Mouse (Mus musculus): ENCODE measurements around the gene Timmdc1.
"Not testable (repeated sequence)": the region's sequence is repeated elsewhere in the genome, so short reads cannot be mapped to it uniquely, and the experiment has no call there.

Gene Timmdc1

DNA sequence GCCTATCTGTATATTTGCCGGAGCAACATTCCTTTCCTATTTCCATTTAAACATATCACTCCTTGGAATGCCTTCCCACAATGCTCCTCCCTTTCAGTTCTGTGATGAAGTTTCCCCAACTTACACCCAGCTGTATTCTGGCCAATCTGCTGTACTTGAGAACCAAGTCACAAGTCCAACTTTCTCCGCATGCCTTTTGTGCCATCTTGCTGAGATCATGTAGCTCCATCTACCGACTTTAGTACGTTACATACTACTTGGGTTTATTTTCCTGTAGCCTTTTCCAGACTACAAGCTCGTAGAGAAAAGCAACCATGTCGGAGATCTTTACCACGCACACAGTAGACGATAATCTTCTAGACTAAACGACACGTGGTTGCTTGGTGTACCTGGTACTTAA, 28.6 kb downstream of the Timmdc1 start:
- peak; percentile 3 for DNase-seq

GRCm38 (mm10) chr16:38492551-38492950, 29.9 kb downstream of the Timmdc1 start:
- no peak for DNase-seq

DNA sequence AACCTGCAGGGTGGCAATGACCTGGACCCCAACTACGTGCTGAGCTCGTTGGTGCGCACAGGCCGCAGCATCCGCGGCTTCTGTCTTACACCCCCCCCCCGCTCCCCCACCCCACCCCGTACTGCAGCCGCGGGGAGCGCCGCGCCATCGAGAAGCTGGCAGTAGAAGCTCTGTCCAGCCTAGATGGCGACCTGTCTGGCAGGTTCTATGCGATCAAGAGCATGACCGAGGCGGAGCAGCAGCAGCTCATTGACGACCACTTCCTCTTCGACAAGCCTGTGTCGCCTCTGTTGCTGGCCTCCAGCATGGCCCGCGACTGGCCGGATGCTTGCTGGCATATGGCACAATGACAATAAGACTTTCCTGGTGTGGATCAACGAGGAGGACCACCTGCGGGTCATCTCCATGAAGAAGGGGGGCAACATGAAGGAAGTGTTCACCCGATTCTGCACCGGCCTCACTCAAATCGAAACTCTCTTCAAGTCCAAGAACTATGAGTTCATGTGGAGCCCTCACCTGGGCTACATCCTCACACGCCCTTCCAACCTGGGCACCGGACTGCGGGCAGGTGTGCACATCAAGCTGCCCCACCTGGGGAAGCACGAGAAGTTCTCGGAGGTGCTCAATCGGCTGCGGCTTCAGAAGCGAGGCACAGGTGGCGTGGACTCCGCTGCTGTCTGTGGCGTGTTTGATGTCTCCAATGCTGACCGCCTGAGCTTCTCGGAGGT, 38.7 kb downstream of the Timmdc1 start:
- peak; percentile 26 for DNase-seq

- peak; percentile 68 for DNase-seq
These were observed 39.5 kb downstream of the Timmdc1 start for GRCm38 (mm10) chr16:38482780-38483562.

- no peak for DNase-seq
These were observed 41.1 kb downstream of the Timmdc1 start for GRCm38 (mm10) chr16:38481327-38481726.

GRCm38 (mm10) chr16:38478296-38478695, 44.2 kb downstream of the Timmdc1 start:
- no peak for DNase-seq

DNA sequence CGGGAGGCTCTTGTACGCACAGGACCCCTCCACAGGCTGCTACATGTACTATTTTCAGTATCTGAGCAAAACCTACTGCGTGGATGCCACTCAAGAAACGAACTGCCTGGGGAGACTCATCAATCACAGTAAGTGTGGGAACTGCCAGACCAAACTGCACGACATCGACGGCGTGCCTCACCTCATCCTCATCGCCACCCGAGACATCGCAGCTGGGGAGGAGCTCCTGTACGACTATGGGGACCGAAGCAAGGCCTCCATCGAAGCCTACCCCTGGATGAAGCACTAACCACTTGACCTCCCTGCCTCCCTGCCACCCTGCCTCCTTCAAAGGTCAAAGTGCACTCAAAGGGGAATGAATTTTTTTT, 45.2 kb downstream of the Timmdc1 start:
- DNase-seq, result not testable (repeated sequence)

DNA sequence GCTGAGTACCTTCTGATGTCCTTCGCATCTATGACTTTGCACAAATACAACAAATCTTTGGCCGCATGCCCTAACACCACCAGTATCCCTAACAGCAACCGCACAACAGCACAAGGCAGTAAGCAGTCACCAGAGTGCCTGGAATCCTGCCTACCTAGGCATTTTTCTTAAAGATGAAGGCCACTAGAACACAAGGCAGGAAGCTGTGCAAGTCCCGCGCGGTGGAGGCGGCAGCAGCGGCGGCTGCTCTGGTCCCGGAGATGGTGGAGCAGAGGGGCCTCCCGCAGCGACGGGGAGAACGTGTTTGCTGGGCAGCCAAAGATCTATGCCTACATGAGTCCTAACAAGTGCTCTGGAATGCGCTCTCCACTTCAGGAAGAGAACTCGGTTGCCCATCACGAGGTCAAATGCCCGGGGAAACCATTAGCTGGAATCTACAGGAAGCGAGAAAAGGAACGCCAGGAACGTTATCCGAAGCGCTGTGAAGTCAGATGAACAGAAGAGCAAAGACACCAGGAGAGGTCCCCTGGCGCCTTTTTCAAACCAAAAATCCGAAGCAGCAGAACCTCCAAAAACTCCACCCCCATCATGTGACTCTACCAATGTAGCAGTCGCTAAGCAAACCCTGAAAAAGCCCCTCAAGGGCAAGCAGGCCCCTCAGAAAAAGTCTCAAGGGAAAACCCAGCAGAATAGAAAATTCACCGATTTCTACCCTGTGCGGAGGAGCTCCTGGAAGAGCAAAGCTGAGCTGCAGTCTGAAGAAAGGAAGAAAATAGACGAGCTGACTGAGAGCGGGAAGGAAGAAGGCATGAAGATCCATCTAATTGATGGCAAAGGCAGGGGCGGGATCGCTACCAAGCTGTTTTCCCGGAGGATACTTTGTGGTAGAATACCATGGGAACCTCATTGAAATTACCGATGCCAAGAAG, 45.9 kb downstream of the Timmdc1 start:
- DNase-seq, result peak; percentile 53

GRCm38 (mm10) chr16:38475681-38476311, 46.7 kb downstream of the Timmdc1 start:
- peak; percentile 15 for DNase-seq

DNA sequence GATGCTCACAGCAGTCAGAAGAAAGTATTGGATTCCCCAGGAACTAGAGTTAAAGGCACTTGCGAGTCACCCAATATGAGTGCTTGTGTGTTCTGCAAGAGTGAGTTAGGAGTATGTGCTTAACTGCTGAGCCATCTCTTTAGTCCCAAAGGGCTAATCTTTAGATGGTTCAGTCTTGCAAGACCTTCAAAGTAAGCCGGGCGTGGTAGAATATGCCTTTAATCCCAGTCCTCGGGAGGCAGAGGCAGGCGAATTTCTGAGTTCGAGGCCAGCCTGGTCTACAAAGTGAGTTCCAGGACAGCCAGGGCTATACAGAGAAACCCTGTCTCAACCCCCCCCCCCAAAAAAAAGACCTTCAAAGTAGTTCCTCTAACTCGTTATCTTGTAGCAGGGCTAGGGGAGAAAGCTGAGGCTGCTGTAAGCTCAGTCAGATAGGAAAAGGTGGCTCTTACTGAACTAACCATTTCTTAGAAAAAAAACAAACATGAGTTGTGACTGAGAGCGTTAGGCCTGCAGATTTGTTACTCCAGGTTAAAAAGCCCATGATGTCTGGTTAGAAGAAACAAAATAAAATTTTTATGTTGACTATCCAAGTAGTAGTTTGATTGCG, 47.7 kb downstream of the Timmdc1 start:
- no peak for DNase-seq

DNA sequence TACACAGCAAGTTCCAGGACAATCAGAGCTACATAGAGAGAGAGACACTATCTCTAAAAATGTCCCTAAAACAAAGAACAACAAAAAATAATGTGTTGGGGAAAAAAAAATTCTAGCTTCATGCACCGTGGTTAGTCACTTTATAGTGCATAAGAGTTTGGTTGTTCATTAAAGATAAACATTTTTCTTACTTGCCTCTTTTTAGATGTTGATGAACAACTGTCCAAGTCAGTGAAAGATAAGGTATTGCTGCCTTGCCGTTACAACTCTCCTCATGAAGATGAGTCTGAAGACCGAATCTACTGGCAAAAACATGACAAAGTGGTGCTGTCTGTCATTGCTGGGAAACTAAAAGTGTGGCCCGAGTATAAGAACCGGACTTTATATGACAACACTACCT, 48.8 kb downstream of the Timmdc1 start:
- DNase-seq, result no peak

DNA sequence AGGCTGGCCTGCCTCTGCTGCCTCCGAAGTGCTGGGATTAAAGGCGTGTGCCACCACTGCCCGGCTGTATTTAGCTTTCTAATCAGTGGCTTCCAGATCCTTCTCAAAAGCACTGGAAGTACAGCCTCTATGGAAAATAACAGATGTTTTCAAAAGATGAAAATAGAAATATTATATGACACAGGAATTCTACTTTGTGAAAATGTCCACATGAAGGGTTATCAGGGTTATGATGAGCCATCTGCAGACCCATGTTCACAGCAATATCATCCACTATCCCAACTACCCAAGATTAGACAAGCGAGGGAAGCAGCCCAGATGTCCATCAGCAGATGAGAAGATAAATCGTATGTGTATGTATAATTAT, 50.0 kb downstream of the Timmdc1 start:
- no peak for DNase-seq

DNA sequence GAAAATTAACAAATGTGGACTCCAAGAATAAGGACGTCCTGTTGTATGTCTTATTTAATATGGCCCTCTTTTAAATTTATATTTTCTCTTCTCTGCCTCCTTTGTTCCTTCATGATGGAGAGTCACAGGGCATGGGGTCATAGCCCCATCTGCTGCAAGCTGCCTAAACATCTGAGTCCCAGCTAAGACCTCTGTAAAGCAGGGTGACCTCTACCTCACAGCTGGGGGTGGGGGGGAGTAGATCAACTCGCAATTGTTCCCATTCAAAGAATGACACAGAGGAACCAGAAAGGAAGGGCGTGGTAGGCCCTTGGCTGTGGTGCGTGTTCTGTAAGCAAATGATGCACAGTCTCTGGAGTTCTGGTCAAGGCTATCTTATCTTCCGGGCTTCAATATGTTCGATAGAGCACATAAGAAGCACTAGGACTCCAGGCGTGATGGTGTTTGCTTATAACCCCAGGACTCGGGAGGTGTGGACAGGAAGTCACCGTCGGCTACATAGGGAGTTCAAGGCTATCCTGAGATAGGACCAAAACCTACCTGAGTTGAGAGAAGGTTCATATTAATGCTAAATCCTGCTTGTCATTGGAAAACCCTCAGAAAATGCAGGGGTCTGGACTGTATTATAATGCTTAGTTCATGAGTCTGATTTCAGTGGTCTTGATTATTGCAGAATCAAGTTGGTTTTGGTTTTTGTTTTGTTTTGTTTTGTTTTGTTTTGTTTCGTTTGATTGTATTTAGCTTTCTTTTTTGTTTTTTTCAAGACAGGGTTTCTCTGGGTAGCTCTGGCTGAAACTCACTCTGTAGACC, 50.6 kb downstream of the Timmdc1 start:
- peak; percentile 9 for DNase-seq

DNA sequence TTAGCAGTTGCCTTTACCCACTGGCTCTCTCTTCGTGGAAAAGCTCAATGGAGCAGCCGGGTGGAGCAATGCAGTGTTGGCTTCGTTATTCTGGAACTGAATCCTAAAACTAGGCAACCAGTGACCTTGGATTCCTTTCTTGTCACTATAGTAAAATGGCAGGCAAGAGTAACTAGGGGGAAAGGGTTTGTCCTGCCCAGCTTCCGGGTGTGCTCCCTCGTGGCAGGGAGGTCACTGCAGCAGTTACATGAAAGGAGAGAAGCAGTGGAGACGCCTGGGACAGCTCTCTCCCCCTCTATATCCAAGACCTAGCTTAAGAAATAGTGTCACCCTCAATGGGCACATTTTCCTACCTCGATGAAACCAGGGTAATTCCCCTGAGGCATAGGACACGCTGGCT, 53.0 kb downstream of the Timmdc1 start:
- no peak for DNase-seq

DNA sequence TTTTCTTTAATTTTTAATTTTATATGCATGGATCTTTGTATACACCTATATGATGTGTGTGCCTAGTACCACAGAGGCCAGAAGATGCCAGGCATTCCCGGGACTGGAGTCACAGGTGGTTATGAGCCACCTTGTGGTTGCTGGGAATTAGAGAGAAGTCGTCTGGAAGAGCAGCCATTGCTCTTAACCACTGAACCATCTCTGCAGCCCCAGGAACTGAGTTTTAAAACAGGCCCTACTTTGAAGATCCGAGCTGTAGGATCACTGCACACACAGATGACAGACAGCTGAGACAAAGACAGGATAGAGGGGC, 53.8 kb downstream of the Timmdc1 start:
- DNase-seq, result no peak

DNA sequence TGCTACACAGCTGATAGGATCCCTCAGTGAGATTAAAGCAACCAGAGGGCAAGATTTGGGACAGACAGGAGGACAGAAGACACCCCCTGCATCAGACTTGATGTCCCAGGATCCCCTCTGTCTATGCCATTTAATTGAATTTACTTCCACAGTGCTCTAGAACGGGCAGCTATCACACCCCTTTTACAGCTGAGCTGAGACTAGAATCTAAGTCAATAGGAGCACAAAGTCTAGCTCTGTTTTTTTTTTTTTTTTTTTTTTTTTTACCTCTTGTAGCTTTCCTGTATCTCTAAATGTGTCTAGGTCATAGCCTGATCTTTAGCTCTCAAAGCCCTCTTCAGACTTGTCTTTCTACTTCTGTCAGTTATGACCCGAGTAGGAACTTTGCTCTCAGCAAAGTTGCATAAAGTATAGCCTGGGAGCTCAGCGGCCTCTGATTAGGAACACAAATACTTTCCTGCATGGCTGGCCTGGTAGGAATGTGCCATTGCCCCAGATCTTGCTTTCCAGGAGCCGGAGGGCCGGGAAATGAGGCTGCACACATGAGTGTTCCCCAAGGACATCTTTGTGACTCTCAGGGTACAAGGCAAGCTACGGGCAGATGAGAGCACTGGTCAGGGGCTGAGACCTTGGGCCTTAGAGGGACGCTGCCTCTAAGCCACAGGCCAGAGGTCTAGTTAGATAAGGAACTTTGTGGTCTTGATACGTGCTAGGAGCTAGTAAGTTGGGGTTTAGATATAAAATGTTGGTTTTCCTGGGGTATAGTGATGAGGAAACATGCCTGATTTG, 54.4 kb downstream of the Timmdc1 start:
- no peak for DNase-seq

DNA sequence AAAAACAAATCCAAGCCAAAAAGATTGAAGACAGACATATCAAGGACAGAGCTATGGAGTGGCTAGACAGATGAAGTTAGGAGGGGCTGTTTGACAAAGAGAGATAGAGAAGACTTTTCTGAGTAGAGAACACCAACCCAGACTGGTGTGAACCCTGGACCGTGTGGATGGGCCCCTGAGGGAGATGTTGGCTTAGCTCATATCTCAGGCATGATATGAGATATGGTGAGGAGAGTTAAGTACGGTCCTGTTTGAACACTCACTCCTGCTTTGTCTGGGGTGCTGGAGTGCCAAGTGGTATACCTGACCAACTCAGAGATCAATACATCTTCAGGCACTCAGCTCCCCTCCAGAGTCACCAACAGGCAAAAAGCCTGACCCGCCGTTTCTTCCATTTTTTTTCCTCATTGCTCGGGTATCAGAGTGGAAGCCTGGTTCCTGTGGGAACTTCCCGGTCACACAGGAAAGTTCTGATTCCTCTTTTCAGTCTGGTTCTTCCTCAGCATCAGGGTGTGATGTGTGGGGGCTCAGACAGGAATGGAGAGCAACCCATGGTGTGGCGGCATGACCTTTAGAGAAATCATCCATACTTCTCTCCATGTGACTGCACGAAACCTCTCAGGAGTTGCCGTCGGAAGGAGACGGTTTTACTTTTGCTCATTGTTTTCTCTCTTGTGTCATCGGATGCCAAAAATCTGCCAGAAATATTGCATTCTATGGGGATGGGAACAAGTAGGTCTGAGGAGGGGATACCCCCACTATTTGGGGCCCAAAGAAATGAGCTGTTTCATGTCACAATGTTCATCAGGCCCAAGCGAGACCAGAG, 55.2 kb downstream of the Timmdc1 start:
- no peak for DNase-seq

DNA sequence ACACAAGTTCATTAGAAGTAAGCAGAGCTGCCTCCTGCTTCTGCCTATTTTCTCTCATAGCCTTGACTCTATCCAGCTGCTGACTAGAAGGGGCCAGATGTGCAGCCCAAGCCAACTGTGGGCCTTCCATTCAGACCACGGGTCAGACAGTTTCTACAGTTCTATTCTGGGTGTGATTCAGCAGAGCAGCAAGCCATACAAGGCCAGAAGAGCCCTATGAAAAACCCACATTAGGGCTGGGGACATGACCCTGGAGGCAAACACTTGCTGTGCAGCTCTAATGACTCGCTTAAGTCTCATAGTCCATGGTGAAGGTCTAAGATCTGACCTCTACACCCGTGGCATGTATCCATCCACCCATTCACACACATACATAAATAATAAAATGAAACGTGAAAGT, 56.4 kb downstream of the Timmdc1 start:
- DNase-seq, result no peak

DNA sequence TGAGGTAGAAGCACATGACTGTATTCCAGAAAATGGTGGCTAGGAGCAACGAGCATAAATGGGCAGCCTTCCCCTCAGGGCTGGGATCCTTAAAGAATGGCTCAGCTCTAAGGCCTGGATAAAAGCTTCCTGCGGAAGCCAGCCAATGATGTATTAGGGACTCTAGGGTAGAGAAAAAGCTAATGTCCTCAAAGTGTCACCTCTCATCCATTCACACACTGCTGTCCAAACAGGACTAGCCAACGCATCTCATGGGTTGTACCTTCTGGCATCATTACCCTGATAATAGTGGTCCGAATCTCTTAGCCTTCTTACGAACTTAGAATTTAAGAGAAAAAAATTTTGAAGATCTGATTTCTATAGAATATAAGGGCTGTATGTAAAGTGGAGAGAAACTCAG, 59.2 kb downstream of the Timmdc1 start:
- DNase-seq, result no peak

- DNase-seq, result no peak
These were observed 60.3 kb downstream of the Timmdc1 start for GRCm38 (mm10) chr16:38462161-38462560.

Data from lung, postnatal 36 days (tissue).